Mouse (Mus musculus) spleen, postnatal 10 days (tissue): ENCODE measurements around the gene Ddx10.

ENCODE experiments used
- DNase-seq, 2 experiments: peaks; one replicate each; pipeline ENCODE4 v3.0.0; 2021 to 2022; ENCODE audit warnings: low spot score in 2 of 2

Gene Ddx10

GRCm38 (mm10) chr9:53247953-53248397, at the start of gene Ddx10:
Gene Ddx10, minus strand, starts transcription at chr9:53248053.
- peak; percentile 89 to 96 for DNase-seq

GRCm38 (mm10) chr9:53292833-53293232, 45.0 kb upstream of the Ddx10 start:
- no peak for DNase-seq

- no peak for DNase-seq
These were observed 42.2 kb upstream of the Ddx10 start for GRCm38 (mm10) chr9:53290006-53290405.

- DNase-seq = no peak
These were observed 38.9 kb upstream of the Ddx10 start for GRCm38 (mm10) chr9:53286793-53287192.

- DNase-seq = no peak
These were observed 31.1 kb upstream of the Ddx10 start for GRCm38 (mm10) chr9:53278997-53279396.

- no peak for DNase-seq
These were observed 28.5 kb upstream of the Ddx10 start for GRCm38 (mm10) chr9:53276381-53276780.

GRCm38 (mm10) chr9:53272714-53273113, 24.9 kb upstream of the Ddx10 start:
- no peak for DNase-seq

- DNase-seq = no peak
These were observed 24.4 kb upstream of the Ddx10 start for GRCm38 (mm10) chr9:53272207-53272606.

- DNase-seq = no peak
These were observed 23.6 kb upstream of the Ddx10 start for GRCm38 (mm10) chr9:53271281-53272022.

GRCm38 (mm10) chr9:53269466-53269755, 21.6 kb upstream of the Ddx10 start:
- no peak for DNase-seq

- peak in 1 of 2 experiments; percentile 22 for DNase-seq
These were observed 21.0 kb upstream of the Ddx10 start for GRCm38 (mm10) chr9:53268731-53269465.

- DNase-seq = no peak
These were observed 20.2 kb upstream of the Ddx10 start for GRCm38 (mm10) chr9:53268036-53268435.

GRCm38 (mm10) chr9:53265589-53265988, 17.7 kb upstream of the Ddx10 start:
- no peak for DNase-seq

GRCm38 (mm10) chr9:53264387-53264786, 16.5 kb upstream of the Ddx10 start:
- no peak for DNase-seq

- no peak for DNase-seq
These were observed 10.3 kb upstream of the Ddx10 start for GRCm38 (mm10) chr9:53258199-53258598.

- no peak for DNase-seq
These were observed 9.9 kb upstream of the Ddx10 start for GRCm38 (mm10) chr9:53257772-53258171.

- no peak for DNase-seq
These were observed 8.9 kb upstream of the Ddx10 start for GRCm38 (mm10) chr9:53256690-53257305.

GRCm38 (mm10) chr9:53254368-53254767, 6.5 kb upstream of the Ddx10 start:
- peak; percentile 47 to 80 for DNase-seq

GRCm38 (mm10) chr9:53247516-53247915, 337 bp downstream of the Ddx10 start:
- DNase-seq = no peak

- no peak for DNase-seq
These were observed 29.7 kb downstream of the Ddx10 start for GRCm38 (mm10) chr9:53218181-53218580.

- DNase-seq = no peak
These were observed 39.6 kb downstream of the Ddx10 start for GRCm38 (mm10) chr9:53208283-53208682.

GRCm38 (mm10) chr9:53174590-53174989, 73.3 kb downstream of the Ddx10 start:
- DNase-seq = no peak

- no peak for DNase-seq
These were observed 74.6 kb downstream of the Ddx10 start for GRCm38 (mm10) chr9:53173258-53173657.
